Mouse (Mus musculus): ENCODE data around the gene Npas3.

Gene Npas3

DNA sequence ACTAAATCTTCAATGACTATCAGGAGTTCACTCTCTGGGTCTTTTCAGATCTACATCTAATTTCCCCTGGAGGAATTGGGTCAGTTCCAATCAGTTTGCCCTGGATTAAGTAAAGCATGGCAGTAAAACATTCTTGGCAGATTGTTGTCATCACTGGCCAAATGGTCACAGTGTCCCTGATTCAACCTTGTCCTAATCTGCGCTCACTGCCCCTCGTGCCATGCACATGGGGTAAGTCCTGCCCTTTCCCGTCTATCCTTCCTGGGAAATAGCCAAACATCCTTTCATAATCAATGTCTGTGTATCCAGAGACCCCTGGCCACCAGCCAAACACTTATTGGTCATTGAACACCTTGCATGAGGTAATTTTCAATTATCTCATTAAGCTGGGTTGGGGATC lies 432.0 kb downstream of the Npas3 start:
- in situ Hi-C loops (cut with MboI, MseI) = no loop called here

DNA sequence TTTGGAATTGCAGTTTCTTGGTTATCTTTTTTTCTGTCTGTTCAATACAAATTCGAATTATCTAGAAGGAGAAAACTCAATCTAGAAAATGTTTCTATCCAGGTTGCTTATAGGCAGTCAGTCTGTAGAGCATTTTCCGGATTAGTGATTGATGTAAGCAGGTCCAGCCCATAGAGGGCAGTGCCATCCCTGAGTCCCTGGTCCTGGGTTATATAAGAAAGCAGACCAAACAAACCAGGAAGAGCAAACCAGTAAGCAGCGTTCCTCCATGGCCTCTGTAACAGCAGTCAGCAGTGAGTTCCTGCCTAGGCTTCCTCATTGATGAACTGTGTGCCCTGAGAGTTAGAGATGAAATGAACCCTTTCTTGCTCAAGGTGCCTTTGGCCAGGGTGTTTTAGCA lies 433.6 kb downstream of the Npas3 start:
- in situ Hi-C loops (cut with MboI, MseI) = no loop called here

- in situ Hi-C loops (cut with MboI, MseI) = no loop called here
Observed at GRCm38 (mm10) chr12:53692471-53692870, 444.0 kb downstream of the Npas3 start.

DNA sequence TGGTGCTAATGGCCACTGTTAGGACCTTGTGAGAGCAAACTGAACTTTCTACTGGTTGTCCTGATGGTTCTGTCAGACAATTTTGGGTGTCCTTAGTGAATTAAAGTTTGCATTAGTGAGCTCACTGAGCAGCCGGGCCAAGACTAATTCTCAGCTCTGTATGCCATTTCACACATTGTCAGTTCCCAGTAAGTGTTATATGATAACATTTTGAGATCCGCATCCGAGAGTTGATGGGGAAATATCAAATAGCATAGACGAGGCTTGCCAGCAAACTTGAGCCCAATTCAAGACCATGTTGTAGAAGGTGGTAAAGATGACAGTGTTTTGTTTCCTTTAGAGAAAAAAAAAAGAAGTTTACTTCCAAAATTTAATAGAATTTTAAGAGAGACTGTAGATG lies 445.9 kb downstream of the Npas3 start:
- in situ Hi-C loops (cut with MboI, MseI) = no loop called here

DNA sequence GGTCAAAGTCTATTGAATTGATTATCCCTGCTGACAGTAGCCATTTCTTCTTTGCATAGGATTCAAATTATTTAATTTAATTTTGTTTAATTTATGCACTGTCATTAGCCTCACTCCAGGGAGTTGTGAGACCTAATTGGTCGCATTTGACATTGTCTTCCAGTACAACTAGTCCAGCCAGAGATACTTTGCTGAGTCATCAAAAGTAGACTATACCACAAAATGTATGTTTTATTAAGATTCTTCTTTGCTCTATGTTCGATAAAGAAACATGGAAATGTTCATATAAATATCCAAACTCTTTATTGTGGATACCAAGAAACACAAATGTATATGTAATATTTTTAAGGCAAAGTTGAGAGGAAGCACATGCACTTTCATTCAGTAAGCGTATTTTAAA lies 446.8 kb downstream of the Npas3 start:
- in situ Hi-C loops (cut with MboI, MseI) = no loop called here

DNA sequence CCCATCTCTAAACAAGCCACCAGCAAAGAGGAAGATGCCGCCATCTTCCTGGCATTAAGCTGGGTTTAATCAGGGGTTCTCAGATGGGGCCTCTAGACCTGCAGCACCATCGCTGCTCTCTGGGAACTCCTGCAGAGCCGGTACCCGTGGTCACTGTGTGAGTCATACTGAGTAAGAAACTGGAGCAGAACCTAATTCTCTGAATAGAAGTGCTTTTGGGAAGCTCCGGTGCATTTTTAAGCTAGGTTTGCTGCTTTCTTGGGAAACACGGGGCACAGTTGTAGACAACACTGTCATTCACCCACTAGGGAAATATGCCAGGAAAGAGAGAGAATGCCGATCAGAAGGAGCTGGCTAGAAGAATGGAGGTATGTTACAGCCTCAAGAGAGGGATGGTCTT lies 449.2 kb downstream of the Npas3 start:
- in situ Hi-C loops (cut with MboI, MseI) = no loop called here

DNA sequence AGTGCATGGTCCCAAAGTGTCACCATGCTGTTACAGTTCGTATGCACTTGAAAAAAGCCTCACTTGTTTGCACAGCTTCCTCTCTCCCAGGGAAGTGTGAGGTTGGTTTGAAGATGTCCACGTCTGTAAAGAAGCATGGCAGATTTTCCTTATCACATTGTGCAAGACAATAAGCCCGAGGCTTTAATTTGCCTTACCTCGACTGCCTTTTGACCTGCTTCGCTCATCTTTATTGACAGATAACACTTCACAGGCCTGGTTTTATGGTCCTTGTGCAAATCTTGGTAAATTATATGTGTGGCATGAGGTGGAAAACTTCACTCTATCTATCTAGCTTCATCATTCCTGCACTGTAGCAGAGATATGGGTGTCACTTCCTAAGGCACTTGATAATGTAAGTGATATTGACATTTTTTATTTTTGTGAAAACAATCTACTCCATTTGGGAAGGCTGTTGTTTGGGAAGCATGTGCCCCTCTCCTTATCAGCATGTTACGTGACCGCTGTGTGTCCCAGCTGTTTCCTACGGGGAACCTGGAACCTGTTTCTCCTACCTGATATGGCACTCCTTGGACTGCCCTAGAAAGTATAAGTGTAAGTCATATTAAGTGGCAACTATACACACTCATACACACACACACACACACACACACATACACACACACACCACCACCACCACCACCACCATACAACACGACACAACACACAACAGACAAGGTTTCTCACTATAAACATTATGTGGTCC lies 450.2 kb downstream of the Npas3 start:
- in situ Hi-C loops (cut with MboI, MseI) = no loop called here

DNA sequence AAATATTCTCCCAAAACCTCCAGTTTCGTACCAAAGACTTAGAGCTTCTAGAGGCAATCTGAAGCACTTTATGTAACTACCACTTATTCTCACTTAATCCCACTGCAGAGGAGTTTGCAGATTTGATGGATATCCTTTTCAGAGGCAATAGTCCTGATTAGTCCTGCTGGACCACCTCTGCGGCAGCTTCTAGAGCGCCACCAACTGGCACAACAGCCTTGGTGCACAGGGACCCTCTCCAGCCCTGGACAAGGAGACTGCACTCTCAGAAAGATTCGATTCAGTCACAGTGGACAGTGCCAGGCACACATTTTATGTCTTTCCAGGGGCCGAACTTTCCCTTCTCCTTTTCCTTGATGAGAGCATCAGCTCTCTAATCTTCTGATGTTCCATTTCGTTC lies 471.4 kb downstream of the Npas3 start:
- in situ Hi-C loops (cut with MboI, MseI) = loop anchor here in 1 of 2 experiments (10.0 kb wide), 2 partner anchors 505 to 1165 kb away; no protein-coding TSS in a partner anchor

GRCm38 (mm10) chr12:53722156-53722555 lies 473.7 kb downstream of the Npas3 start:
- in situ Hi-C loops (cut with MboI, MseI) = loop anchor here in 1 of 2 experiments (10.0 kb wide), 2 partner anchors 503 to 1167 kb away; no protein-coding TSS in a partner anchor

GRCm38 (mm10) chr12:53722718-53723698 lies 474.5 kb downstream of the Npas3 start:
- in situ Hi-C loops (cut with MboI, MseI) = loop anchor here in 1 of 2 experiments (10.0 kb wide), 2 partner anchors 502 to 1168 kb away; no protein-coding TSS in a partner anchor

GRCm38 (mm10) chr12:53729275-53729674 lies 480.8 kb downstream of the Npas3 start:
- in situ Hi-C loops (cut with MboI, MseI) = loop anchor here in 1 of 2 experiments (10.0 kb wide), 2 partner anchors 496 to 1174 kb away; no protein-coding TSS in a partner anchor

- in situ Hi-C loops (cut with MboI, MseI) = no loop called here
Observed at GRCm38 (mm10) chr12:53738549-53739292, 490.2 kb downstream of the Npas3 start.

DNA sequence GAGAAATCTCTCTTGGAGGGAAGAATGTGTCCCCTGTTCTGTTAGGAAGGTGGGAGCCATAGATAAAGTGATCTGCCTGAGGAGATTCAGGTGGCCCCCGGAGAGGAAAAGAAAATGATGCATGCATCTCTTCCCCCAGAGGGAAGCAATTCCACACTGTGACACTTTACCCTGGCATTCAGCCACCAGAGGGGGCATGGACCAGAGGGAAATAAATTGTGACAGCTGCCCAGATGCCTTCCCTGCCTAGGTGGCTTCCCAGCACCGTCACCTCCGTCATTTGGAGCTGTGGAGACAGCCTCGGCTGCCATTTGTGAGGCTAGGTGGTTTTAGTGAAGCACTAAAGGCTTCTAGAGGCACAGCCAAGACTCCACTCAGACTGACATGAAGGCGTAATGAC lies 498.2 kb downstream of the Npas3 start:
- in situ Hi-C loops (cut with MboI, MseI) = no loop called here

DNA sequence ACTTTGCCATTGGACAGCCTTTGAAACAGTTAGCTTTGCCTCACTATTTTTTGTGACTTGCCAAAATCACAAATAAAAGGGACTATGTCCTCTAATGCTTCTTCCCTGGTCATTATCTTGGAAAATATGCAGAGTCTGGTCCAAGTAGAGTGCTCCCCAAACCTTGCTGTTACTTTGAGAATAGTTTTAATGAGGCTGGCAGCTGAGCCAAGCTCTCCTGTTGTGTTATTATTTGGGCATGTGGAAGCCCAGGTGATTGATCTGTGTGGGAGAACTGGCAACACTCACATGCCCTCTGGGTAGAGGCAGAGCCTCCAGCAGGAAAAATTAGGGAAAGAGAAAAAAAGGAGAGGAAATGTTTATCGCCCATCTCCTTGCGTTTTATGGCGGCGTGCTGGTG lies 500.9 kb downstream of the Npas3 start:
- in situ Hi-C loops (cut with MboI, MseI) = no loop called here

DNA sequence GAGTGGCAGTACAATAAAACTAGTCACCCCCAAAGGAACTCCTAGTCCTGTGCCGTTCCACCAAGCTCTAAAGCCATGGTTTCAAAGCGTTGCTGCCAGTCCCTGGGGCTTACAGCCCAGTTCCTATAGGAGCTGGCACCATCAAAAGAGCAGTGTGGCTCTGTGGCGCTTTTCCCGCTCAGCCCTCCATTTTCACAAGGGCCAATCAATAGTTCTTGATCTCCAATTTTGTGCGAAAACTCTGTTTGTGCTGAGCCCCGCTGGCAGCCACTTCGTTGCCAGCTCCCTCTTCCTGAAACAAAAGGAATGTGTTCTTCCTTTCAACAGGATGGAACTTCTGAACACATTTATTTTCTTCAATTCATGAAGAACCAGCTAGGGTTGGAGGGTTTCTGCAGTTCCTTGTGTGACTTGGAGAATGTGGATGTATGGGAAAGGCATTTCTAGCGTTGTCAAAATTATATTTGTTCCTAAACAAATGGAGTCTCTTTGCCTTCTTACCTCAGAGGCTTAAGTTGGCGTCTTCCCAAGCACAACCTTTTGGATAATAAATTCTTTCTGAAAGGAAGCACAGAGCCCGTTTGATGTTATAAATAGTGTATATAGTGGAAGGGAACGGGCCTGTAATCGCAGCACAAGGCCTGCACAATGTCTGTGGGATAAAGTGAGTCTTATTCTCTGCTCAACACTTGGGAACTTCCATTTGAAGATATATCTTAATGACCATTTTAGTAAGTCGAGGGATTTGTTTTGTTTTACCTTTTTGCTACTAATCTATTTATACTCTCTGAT lies 504.0 kb downstream of the Npas3 start:
- in situ Hi-C loops (cut with MboI, MseI) = no loop called here

- in situ Hi-C loops (cut with MboI, MseI) = no loop called here
Observed at GRCm38 (mm10) chr12:53753368-53753937, 505.0 kb downstream of the Npas3 start.

DNA sequence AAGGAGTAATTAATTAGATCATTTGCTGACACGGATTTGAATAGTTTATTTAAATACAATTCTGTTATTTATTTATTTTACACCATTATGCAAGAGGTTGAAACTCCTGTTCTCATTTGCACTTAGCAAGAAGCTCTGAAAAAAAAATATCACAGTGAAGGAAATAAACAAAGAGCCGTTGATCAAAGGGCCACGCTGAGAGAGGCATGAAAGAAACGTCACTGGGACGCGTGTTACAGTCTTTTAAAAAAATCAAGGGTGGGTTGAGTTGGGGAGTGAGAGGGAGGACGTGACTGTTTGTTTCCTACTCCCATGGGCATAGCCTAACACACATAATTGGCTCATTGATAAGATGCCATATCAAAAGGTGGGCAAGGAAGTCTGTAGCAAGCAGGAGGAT lies 505.8 kb downstream of the Npas3 start:
- in situ Hi-C loops (cut with MboI, MseI) = no loop called here

- in situ Hi-C loops (cut with MboI, MseI) = no loop called here
Observed at GRCm38 (mm10) chr12:53757631-53758030, 509.2 kb downstream of the Npas3 start.

GRCm38 (mm10) chr12:53758356-53758755 lies 509.9 kb downstream of the Npas3 start:
- in situ Hi-C loops (cut with MboI, MseI) = no loop called here

DNA sequence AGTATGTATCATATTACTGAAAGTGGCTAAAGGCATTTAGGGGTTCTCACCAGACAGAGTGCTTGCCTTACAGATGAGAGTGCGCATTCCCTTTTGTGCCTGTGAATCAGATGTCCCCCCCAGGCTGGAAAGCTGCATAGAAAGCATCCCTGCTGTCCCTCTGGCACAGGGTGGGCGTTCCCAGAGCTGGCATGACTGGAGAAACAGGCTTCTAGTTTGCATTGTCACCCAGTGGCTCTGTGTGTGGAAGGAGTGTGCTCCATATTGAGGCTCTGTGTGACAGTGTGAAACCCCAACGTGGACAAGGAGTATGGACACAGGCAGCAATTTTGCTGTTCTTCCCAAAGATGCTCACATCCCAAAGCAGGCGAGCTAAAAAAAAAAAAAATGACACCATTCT lies 515.7 kb downstream of the Npas3 start:
- in situ Hi-C loops (cut with MboI, MseI) = no loop called here

All from T-helper 17 cell (primary cell).